Mouse (Mus musculus): ENCODE measurements around the gene Adra1d.

Adra1d gene

DNA sequence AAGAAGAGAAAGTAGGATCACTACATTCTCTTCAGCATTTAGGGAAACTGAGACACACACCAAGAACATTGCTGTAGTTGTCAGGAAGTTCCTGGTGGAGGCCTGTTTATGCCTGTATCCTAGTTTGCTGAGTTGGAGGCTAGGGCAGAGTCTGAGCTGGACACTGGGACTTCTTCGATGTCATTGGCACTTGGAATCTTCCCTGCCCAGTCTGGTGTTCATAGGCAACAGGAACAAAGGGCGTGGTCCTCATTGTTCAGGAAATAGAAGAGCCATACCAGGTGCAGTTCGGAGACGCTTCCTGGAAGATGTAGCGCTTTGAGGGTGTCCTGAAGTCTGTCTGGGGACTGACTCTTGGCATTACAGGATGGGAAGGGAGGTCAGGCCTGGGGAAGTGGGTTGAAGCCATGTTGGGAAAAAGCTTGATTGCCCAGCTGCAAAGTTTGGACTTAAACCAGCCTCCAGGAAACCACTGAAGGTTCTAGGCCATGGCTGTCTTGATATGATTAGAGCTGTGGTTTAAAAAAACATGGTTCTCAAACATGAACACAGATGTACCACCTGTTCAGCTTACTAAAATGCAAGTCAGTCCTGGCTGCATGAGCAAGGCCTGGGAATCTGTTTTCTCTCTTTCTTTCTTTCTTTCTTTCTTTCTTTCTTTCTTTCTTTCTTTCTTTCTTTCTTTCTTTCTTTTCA lies 65.8 kb downstream of the Adra1d start:
- DNase-seq (ENCODE audit: low spot score) = no peak
